Mouse (Mus musculus) lung, adult 2 months (tissue): ENCODE measurements around the gene Ube2b. TPM values are rescaled to one million over a fixed set of nuclear protein-coding genes. Genes with fewer than 3 reads are reported as not detected.

Experiments used
- DNase-seq: peaks from one replicate; pipeline ENCODE4 v3.0.0; 2022
- H3K4me1 ChIP-seq: fragments of 200-500 bp; 2 replicates; pipeline ENCODE4 v1.6.1; 2011; ENCODE audit warnings: low read length; ENCODE audit not compliant: control insufficient read depth, insufficient read depth
- H3K4me3 ChIP-seq: fragments of 200-500 bp; replicated peaks from 2 replicates; pipeline ENCODE3; 2011; ENCODE audit warnings: low read depth, mild to moderate bottlenecking, control low read depth, low read length; ENCODE audit errors: extremely low read depth
- CTCF ChIP-seq: fragments of 200-500 bp; IDR thresholded peaks from 2 replicates; pipeline ENCODE4 v1.5.1; 2011; ENCODE audit warnings: mild to moderate bottlenecking, low read length, control low read depth; ENCODE audit not compliant: insufficient read depth
- POLR2A ChIP-seq: fragments of 200-500 bp; IDR thresholded peaks from 2 replicates; pipeline ENCODE4 v1.6.1; 2011; ENCODE audit warnings: low read depth, mild to moderate bottlenecking, control low read depth, low read length, borderline replicate concordance; ENCODE audit errors: extremely low read depth
- WGBS: fragments of 180-500 bp; shearing (Covaris S2); methylation state at CpG from one replicate; pipeline ENCODE4 v1.1.7; 2018; 5-methylcytosine and 5-hydroxymethylcytosine counted together
- polyA plus RNA-seq: library from polyadenylated mRNA; depleted of rRNA; stranded (reverse); fragments of >200 nt; gene quantifications from 2 replicates; pipeline ENCODE4 v1.2.3, GENCODE M21; 2012

Gene Ube2b
- polyA plus RNA-seq, 1 experiment: 48.8 TPM

- TF ChIP-seq CTCF (no peak), POLR2A (no peak)
- H3K4me3 ChIP-seq: no peak overlapping the region
- WGBS: 91% methylated on average over 2 of the region's 2 CpGs
- no peak for DNase-seq
- H3K4me1 ChIP-seq: peaks cover 6% of the 10 kb centered on the region
Observed at GRCm38 (mm10) chr11:51969511-51969910, 31.1 kb downstream of the Ube2b start.

DNA sequence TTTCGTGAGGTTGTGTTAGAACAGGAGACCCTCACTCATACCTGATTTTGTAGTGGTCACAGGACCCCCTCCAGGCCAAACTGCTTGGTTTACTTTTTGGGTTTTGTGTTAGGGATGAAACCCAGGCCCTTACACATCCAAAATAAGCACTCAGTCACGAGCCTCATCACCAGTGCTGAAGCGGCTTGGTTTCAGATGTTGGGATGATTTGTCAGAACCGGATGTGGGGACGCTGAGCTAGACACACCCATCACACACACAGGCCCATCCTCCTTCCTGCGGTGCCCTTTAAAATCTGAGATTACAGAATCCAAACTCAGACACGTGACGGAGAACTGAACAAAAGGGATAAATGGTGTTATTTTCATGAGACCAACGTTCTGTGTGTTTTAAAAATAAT, 31.7 kb downstream of the Ube2b start:
- no peak for DNase-seq
- WGBS: 76% methylated on average over 9 of the region's 9 CpGs

GRCm38 (mm10) chr11:51967443-51968401, 32.8 kb downstream of the Ube2b start, which contains the start of gene Cdkn2aipnl:
Gene Cdkn2aipnl (plus strand): TSS chr11:51967661.
- WGBS: 1% methylated on average over 61 of the region's 63 CpGs
- H3K4me3 ChIP-seq: peak within 1 kb of the TSS; percentile 82
- TF ChIP-seq POLR2A (peak; percentile 45; the same call in 1 of the 2 replicates), CTCF (peak; percentile 83)

More for the DNA sequence above, 31.7 kb downstream of the Ube2b start:
- H3K4me1 ChIP-seq: peaks cover 6% of the 10 kb centered on the region
- TF ChIP-seq POLR2A: no peak
- TF ChIP-seq CTCF: no peak
- H3K4me3 ChIP-seq: no peak overlapping the region

DNA sequence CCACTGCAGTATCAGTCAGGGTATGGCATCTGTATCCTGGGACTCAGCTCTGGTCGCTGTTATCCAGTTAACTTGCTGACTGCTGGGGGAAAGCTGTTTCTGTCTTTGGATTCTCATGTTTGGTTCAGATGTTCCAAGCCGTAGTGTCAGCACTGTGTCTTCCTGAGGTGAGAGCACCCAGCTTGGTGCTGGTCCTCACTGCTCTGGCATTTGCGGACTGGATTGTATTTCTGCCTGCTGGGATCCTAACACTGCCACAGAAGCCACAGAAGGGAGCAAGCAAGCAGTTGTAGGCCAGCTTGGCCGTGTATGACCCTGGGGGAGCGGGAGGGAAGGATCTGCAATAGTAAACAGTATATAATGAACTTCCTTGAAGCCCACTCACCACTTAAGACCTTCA, 33.9 kb downstream of the Ube2b start:
- 82% methylated on average over 5 of the region's 5 CpGs for WGBS
- no peak overlapping the region for H3K4me3 ChIP-seq
- no peak for TF ChIP-seq CTCF
- TF ChIP-seq POLR2A: no peak
- H3K4me1 ChIP-seq: peaks cover 6% of the 10 kb centered on the region
- no peak for DNase-seq

More at GRCm38 (mm10) chr11:51967443-51968401, 32.8 kb downstream of the Ube2b start, which contains the start of gene Cdkn2aipnl:
- peaks cover 6% of the 10 kb centered on the region for H3K4me1 ChIP-seq
- peak; percentile 96 for DNase-seq

DNA sequence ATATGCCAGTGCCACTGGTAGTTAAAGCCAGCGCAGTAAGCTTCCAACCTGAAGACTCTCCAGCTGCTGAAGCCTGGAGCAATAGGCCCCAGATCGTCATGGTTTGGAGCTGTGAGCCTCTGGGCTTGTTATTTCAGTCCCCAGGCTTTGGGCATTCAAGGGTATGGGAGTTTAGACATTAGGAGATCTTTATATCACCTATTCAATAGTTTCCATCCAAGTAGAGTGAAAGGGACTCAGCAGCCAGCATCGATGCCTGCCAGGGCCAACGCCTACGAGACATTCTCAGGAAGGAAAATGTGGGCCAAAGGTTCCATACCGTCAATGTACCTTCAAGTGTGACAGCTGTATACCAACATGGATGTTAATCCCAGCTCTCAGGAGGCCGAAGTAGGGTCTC, 38.3 kb downstream of the Ube2b start:
- H3K4me3 ChIP-seq: no peak overlapping the region
- TF ChIP-seq POLR2A (no peak), CTCF (no peak)
- WGBS: 87% methylated on average over 7 of the region's 7 CpGs
- H3K4me1 ChIP-seq: peaks cover 2% of the 10 kb centered on the region; the same call in 1 of the 2 replicates
- DNase-seq: no peak

GRCm38 (mm10) chr11:51961761-51962160, 38.8 kb downstream of the Ube2b start:
- 91% methylated on average over 8 of the region's 8 CpGs for WGBS
- DNase-seq: no peak
- TF ChIP-seq CTCF: no peak
- no peaks in the 10 kb centered on the region for H3K4me1 ChIP-seq
- no peak overlapping the region for H3K4me3 ChIP-seq

- DNase-seq: peak; percentile 61
- no peak for TF ChIP-seq POLR2A
- 0 out of 2 replicates have a peak, but pooled peaks have one; percentile 5 for TF ChIP-seq CTCF
- Histone ChIP-seq H3K4me1 (no peaks in the 10 kb centered on the region), H3K4me3 (no peak overlapping the region)
- 43% methylated on average over 11 of the region's 11 CpGs for WGBS
Observed at GRCm38 (mm10) chr11:51960967-51961471, 39.5 kb downstream of the Ube2b start.

- H3K4me1 ChIP-seq: no peaks in the 10 kb centered on the region; the same call in 1 of the 2 replicates
- H3K4me3 ChIP-seq: no peak overlapping the region
- WGBS: 79% methylated on average over 4 of the region's 4 CpGs
- DNase-seq: no peak
- TF ChIP-seq POLR2A (no peak), CTCF (no peak)
Observed at GRCm38 (mm10) chr11:51960061-51960460, 40.5 kb downstream of the Ube2b start.

DNA sequence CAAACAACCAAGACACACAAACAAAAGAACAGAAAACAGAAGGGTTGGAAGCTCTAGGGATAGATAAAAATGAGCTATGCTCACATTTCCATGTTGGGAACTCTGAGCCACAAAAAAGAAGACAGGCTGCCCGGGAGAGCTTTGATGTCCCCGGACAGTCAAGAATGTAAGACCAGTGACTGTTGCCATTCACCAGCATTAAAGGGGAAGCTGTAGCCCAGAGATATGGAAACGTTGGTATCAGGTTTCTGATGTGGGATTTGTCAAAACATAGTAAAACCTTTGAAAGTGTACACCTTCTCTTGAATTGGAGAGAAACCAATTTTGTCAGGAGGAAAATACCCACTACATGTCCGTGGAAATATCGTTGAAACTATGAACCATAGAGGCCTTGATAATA, 41.1 kb downstream of the Ube2b start:
- 88% methylated on average over 5 of the region's 5 CpGs for WGBS

More for the DNA sequence above, 41.1 kb downstream of the Ube2b start:
- H3K4me3 ChIP-seq: no peak overlapping the region
- TF ChIP-seq POLR2A (no peak), CTCF (no peak)
- DNase-seq: no peak
- no peaks in the 10 kb centered on the region; the same call in 1 of the 2 replicates for H3K4me1 ChIP-seq
